Mouse (Mus musculus) NIH3T3 (cell line): ENCODE measurements at regions not wholly inside any gene's neighbourhood (a gene's known extent, or its start where the extent isn't known, plus 50 kb on each side); places are given as distances from the start of the nearest gene placed in this dataset.

Experiments used
- DNase-seq: peaks from one replicate; pipeline ENCODE4 v3.0.0-alpha.2; 2012; ENCODE audit warnings: low read depth

DNA sequence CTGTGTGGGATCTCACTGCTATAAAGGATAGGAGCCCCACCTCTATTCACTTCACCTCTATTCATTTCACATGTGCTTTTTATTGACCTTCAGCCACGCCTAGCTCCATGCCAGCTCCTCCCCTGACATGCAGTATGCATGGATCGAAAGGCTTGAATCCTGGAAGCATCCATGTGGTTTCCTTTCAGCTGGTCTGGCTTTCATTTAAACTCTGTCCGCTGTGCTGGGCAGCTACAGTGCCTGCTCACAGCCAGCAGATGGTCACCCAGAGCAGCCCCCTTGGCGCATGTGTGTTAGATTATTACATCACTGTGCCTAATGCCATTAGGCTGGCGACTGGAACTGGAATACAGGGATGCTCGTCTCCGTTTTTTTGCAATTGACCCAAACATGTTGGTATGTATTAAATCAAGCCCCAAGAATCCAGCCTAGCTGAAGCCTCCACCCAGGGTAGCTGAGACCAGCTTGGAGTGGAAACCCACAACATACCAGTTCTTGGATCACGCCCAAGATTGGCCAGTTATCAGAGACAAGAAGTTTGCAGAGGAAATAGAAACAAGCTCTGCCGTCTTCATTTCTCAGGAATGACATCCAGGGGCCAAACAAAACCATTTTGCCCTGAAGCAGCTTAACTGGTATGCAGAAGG, 113.2 kb downstream of the Inhbb start:
- DNase-seq: peak; percentile 85

DNA sequence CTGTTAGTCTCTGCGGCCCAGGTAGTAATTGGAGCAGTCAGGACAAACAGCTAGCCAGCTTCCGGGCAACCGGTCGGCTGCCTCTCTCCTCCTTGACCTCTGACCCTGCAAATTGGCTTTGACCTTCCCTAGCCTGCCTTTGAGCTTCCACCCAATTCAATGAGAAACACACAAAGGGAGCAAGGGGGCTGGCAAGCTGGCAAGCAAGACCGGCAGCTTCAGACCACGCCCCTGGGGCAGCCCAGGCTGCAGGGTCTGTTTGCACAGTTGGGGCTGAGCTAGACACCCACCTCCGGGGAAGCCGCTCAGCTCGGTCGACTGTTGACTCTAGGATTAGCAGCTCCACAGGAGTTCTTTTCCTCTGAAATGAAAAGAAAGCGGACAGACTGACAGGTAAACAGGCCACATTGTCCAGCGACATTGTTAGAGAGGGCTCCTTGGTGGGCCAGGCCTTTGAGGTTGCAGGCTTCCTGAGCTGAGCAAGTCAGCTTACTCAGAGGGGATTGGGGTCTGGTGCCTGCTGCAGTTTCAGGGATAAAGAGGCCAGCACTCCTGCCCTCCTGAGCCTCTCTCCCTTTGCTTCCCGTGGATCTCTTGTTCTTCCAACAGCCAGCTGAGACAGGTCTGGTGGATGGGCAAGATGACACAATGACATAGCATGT, 116.6 kb downstream of the Inhbb start:
- DNase-seq: no peak

DNA sequence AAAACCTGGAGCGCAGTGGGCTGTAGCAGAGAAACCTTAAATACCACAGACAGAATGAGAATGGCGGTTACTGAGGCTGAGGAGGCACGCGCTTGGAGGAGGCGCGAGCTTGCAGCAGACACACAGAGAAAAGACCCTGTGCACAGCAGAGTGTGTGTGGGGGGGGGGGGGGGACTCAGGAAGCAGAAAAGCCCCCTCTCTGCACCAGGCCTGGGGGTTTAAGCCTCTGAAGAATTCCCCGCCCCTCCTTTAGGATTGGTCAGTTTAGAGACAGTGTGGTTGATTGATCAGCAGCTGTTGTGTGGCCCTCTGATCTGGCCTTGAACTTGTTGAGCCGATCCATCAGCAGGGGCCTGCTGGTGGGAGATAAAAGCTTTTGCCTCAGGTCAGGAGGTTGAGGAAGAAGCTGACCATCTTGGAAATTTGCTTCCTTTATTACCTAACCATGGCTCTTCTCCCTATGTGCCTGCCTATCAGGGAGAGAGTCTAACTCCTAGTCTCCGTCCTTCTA, 117.5 kb downstream of the Inhbb start:
- no peak for DNase-seq

DNA sequence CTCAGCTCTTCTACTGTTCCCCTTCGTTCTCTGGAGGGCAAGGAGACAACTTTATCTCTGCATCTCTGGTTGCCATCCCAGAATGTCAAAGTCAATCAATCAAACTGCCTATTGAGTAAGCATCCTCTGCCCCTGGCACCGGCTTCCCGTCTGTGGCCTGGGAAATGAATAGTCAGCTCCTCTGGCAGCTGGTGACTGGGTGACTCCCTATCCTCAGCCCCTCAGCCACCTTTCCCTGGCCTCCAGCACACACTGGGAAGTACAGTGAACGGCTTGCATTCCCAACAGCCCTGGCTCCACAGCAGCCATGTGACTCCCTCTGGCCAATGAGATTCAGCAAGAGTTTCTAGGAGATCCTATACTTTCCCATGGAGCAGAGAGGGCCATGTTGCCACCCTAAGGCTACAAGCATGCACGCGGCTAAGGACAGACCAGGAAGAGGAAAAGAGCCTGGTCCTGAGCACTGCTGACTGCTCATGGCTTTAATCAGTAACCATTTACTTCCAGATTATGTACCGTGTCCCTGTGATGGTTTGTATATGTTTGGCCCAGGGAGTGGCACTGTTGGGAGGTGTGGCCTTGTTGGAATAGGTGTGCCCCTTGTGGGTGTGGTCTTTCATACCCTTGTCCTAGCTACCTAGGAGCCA, 119.6 kb downstream of the Inhbb start:
- DNase-seq: peak; percentile 66

DNA sequence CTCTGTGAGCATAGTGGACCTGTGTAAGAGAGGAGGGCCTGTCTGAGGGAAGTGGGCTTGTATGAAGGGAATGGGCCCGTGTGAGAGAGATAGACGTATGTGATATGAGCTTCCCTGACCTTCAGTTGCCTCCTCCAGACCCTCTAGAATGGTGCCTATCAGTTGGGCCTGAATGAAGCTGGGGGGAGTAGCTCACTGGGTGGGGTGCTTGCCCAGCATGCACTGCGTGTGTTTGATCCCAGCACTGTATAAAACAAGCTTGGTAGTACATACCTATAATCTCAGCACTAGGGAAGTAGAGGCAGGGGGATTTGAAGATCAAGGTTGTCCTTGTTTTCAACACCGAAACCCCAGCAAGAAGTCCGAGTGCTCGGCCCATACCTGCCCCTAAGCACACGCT, 120.1 kb downstream of the Inhbb start:
- DNase-seq: no peak

DNA sequence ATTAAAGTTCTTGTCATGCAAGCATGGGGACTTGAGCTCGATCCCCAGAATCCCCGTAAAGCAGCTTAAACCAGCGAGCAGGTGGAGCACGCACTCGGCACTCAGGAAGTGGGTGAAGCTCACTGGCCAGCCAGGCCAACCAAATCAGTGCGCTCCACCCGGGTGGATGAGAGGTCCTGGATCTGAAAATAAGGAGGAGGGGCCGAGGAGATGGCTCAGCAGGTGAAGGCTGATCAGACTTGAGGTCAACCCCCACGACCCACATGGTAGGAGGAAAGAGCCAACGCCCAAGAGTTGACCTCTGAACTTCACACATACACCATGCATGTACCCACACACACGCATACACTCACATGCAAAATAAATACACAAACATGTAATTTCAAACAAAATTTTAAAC, 120.8 kb downstream of the Inhbb start:
- DNase-seq: no peak

DNA sequence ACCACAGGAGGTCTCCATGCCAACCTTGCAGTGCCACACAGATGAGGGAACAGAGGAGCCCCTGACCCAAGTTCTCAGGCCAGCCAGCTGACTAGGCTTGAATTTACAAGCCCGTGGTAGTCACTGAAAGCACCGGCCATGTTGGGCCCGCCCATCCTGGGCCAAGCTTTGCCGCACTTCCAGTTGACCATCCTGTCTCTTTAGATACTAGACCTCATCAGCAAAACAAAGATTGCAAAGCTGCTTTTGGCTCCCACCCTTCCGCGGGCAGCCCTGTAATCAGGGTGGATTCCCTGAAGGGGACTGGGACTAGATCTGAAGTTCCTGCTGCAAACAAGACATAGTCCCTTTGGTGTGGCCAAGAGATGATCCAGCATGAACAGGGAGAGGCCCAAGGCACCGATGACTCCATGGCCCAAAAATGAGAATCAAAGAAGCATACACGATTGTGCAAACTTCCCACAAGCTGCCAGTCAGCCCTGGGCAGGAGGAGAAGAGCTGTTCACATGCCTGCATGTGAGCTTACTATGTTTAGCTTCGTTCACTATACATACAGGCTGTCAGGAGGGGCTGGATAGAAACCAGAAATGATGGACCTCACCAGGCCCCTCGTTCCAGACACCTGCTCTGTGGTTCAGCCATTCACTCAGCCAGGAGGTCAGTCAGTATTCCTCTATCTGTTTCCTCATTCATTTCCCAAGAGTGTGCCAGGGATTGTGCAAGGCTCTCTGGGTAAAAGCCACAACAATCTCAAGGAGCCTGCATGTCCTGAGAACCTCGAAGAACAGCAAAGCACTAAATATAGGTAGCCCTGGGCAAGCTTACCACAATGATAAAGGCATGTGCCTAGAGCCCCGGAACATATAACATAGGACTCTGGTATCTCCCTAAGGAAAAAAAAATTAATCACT, 122.0 kb downstream of the Inhbb start:
- peak; percentile 39 for DNase-seq

DNA sequence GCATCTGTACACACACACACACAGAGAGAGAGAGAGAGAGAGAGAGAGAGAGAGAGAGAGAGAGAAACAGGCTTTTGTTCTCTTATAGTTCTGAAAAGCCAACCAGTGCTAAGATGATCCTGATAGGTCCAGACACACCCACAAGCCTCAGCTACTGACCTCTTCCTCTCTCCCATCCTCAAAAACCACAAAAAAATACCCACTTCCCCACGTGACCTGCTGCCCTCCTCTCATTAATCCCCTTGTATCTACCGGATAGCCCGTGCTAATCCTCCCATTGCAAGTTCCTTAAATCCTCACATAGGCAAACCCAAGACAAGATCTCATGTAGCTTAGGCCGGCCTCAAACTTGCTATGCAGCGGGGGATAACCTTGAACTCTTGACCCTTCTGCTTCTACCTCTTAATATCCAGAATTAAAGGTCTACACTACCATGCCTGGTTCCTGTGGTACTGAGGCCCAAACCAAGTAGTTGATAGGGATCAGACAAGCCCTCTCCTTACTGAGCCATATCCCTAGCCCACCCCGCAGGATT, 123.3 kb downstream of the Inhbb start:
- no peak for DNase-seq

DNA sequence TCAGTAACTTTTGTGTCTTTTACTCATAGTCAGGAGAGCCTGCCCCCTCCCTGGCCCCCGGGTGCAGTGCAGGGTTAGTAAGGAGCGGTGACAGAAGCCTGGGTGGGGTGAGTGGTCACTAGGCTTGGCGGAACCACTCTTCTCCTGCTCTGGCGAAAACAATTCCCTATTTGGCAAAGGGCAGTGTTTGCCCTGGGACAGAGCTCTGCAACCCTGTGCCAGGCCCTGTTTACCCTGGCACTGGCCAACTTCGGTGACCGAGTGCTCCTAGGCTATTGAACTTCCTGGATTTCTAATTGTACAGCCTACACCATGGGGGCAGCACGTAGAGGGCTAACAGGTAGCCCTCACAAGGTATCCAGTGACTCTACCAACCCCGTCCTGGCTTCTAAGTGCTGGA, 126.9 kb downstream of the Inhbb start:
- DNase-seq: no peak

DNA sequence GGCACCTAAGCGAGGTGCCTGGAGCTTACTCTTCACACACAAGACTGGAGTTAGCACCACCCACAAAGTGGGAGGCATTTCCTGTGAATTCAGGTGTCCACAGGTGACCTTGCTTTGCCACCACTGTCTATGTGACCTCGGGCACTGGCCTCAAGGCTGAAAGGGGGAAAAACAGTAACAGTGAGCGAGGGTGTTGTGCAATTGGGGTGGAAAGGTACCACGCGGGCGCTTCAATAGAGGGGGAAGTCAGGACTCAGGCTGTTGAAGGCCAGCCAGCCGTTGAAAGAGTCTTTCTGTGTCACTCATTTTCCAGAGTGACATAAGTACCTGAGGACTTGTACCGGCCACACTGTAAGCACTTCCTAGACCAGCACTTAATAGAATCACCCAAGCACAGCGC, 128.2 kb downstream of the Inhbb start:
- no peak for DNase-seq

DNA sequence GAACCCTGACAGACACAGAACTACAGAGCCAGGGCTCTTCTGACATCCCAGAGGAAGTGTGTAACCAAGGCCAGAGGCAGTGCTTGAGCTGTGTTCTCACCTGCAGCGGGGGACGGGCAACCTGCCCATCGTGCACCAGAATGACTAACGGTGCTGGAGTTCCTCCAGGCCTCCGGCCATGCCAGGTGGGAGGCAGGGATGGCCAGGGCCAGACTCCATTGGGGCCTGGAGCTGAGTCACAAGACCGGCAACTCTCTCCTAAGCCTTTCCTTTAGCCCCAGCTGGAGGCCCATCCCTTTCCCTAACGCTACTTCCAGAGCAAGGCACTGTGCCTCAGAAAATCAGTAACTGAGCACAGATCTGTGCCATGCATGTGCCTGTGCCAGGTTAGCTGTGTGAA, 129.8 kb downstream of the Inhbb start:
- DNase-seq: peak; percentile 67

DNA sequence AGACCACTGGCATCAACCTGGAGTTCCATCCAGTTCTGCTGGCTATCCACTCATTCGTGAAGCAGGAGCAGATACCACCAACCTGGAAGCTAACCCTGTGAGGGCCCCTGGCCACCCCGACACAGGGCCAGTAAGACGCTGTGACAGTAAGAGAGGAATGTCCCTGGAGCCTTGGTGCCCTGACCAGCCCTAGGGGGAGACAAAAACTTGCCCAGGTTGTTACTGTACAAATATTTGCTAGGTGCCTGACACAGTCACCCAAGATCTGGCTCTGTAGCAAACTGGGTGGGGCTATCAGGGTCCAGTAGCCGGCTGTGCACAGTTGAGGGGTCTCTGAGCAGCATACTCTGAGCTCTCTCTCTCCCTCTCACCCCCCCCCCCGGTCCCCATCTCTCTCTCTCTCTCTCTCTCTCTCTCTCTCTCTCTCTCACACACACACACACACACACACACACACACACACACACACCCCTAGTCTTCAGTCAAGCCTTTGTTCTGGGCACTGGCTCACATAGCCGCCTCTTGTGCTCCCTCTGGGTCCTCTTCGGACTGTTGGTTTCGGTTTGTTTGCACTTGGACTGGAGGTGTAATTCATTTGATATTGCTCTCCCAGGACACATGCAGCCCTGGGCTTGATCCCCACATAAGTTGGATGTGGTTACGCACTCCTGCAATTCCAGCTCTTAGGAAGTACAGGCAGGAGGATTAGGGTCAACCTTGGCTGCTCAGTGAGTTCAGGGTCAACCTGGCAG, 131.7 kb downstream of the Inhbb start:
- DNase-seq: no peak

DNA sequence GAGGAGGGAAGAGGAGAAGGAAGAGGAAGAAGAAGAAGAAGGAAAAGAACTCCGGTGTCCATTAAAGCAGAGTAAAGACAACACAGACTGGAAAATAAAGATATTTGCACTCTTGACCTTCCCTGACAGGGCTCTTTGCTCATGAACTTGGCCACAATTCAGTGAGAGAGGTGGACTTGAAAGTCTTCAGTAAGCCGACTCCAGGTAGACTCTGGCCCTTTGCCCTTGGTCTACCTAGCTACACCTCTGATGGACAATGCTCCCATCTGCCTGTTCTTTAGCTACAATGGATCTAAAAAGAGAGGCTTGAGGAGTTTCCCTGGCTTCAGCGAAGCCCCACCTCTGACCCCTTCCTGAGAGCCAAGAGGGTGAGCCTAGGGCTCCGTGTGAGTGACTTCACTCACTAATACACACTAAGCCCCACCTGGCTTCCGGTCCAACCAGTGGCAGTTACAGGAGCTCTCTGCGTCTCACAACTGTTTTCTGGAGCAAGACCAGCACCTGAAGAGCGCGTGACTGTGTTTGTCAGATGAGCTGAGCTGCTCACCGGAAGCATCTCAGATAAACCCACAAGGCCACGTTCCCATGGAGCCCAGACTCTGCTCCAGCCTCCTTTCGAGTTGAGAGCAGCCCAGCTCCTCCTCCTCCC, 132.4 kb downstream of the Inhbb start:
- DNase-seq: no peak

DNA sequence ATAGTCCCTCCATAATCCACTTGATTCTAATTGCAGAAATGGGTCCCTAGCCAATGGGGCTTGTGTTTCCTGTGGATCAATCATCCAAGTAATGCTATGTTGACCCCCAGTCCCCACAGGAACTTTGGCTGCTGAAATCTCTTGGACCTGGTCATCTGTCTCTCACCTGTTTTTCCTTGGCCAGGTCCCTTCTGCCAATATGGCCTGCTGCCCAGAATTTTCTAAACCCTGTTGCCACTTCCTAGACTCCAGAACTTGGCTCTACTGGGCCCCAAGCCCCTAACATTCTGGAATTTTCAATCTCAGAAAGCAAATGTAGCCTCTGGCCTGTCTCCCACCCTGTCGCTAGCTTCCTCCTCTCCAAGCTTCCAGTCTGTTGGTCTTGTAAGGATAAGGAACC, 139.6 kb downstream of the Inhbb start:
- DNase-seq: no peak

DNA sequence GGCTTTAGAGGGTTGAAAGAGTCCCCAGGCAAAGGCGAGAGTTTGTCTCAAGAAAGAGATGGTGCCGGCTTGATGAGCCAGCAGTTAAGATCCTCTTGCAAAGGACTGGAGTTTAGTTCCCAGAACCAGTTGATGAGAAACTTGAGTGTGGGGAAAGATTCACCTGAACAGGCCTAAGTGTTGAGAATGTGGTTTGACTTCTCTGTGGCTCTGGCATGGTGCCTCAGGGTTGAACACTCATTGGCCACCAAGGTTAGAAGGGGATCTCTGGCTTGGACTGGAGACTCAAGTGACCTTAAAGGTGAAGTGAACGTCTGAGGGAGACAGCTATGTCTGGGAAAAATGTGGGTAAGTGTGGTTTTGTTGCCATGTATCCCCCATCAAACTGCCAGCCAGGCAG, 142.8 kb downstream of the Inhbb start:
- no peak for DNase-seq

DNA sequence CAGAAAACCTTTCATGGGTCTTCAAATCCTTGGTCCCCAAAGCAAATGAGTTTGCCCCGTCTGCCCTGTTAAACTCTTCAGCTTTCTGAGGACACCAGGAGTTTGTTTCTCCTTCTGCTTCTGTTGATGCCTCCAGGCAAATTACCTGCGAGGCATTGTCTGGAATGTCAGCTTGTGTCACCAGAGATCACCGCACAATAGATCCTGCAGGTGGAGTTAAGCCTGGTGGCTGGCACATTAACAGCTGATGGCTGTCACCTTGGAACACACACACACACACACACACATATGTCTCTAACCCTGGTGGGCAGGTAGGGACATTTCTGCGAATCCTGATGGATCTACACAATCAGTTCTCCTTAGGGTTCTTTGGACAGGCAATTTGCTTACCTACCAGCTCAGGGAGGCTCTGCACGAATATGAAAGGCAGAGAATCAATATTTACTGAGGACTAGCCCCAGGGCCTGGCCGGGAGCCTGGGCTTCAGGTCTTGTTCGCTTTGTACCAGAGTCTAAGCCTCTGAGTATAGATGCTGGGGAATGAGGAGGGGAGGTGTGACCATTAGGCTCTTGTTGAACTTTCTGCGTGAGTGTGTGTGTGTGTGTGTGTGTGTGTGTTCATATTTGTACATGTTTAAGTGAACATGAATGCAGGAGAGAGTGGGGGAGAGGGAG, 143.4 kb downstream of the Inhbb start:
- DNase-seq: no peak

DNA sequence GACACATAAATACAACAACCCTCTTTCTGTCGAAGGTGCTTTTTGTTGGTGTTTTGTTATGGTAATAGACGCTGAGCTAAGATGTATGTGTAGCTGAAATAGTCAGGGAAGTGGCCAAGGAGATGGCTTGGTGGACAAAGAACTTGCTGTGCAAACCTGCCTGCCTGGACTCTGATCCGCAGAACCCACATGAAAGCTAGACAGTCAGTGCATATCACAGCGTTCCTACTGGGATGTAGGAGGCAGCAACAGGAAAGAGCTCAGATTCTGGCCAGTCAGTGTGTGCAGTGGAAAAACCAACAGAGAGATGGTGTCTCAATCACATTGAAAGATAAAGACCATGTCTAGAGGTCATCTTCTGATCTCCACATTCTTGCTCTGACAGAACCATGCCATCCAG, 144.1 kb downstream of the Inhbb start:
- DNase-seq: no peak

DNA sequence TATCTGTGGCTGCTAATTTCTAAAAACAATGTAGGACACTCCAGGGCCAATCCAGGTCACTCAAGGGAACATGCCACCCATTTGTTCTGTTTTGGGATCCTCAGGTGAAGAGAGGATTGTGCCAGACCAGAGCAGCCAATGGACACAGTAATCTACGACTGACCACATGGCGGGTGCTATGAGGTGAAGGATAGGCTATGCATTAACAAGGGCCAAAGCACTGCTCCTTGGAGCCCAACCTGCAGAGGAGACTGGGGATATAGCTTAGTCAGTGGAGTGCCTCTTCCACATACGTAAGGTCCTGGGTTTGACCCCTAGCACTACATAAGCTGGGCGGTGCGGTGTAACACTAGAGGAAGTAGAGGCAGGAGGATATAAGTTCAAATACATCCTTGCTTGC, 156.0 kb downstream of the Inhbb start:
- no peak for DNase-seq

DNA sequence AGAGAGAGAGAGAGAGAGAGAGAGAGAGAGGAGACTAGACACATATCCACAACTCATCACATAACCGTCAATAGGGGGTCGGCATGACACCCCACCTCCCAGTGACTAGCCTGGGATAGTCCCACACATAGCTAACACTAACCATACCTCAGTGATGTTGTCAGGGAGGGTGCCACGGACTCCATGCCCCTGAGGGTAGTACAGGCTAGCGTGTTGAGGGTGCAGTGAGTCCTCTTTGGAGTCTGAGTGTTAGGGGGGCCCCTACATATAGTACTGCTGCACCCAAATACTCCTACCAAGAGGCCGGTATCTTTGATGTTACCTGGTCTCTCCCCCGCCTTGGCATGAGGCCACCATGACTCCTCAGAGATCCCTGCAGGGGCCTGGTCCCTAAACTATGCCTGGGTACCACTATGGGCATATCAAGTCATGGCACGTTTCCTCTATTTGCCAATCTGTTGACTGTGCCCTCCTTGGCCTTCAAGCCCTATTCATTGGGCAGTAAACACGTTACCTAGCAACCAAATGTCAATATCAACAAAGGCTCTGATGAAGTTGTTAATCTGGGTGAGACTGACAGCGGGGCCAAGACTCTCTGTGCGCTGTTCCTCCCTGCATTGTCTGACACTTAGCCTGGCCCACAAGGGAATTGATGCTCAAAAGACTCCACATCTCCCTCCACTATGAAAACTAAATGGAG, 156.7 kb downstream of the Inhbb start:
- DNase-seq: no peak

DNA sequence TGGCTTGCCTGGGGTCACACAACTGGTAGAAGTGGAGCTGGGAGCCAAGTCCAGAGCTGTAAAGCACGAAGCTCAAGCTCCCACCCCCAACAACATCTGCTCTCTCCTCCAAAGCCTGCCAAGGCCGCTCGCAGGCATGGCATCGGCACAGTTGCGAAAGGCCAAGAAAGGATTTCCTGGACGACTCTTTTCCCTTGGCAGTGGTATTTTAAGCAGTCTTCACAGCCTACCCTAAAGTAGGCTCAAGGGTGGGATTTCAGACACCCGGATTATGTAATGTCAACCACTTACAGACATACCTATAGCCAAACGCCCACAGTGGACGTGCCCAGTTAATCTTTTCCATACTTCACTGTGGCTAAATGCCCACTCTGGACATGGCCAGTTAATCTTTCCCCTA, 162.6 kb downstream of the Inhbb start:
- no peak for DNase-seq
